ENCODE assay signal across 13 mouse cellular contexts in the genomic region with DNA sequence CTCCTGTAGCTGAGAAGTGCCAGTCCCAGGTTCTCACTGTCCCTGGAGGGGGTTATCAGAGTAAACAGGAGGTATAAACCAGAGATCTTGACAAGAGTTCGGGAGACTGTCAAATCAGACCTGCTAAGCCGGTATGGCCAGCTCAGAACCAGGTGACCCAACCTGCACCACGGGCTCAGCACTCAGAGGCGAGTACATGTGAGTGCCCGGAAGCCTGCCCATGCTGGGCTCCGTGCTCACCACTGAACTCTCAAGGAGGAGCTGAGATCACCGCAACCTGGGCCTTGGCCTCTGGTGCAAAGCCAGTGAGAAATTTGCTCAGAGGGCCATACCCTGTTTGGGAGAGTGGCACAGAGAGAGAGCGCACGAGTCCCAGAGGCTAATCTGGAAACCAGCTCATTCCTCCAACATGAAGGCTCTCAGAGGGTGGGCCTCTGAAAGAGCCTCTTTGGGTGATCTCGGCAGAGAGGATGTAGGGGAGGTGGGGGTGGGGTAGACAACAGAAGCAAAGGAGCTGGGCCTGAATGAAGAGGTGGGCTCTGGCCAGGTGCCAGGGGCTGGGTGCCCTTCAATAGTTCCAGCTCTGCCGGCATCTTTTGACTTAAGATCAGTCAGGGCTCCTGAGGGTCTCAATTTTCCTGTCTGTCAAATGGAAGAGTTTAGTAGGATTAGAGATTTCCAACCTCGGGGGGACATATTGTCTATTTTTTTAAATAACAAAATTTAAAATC. TPM values are rescaled to one million over a fixed set of nuclear protein-coding genes. Genes with fewer than 3 reads are reported as not detected.
DNase-seq lines count a peak whose midpoint lies in the region; ATAC-seq lines count a peak whose summit lies in the region.
"Had no signal": no experiment of that assay in that cellular context is flagged by ENCODE, and none has a peak within 500 bp of the region (broad histone marks: within the 10 kb centered on the region; RNA-seq: fewer than 3 reads in every experiment).

No protein-coding gene starts in this region.

- DNase-seq in kidney, postnatal 25 days = no peak
- peak; percentile 22 for DNase-seq in embryonic facial prominence, embryonic 11.5 days (ENCODE audit: low spot score)
- DNase-seq in limb, embryonic 11.5 days (ENCODE audit: low spot score) = peak; percentile 25
- DNase-seq in lung, postnatal 4 days = peak; percentile 52 to 85
- DNase-seq in layer of hippocampus, postnatal 14 days (ENCODE audit: low spot score in 2 of 2) = no peak
- DNase-seq in right cerebral cortex, postnatal 25 days = no peak
- DNase-seq: liver; thymus, adult 18-20 months had no signal

- H3K27me3 ChIP-seq in kidney, embryonic 15.5 days = no peaks in the 10 kb centered on the region
- no peaks in the 10 kb centered on the region for H3K27me3 ChIP-seq in embryonic facial prominence, embryonic 11.5 days (ENCODE audit: control insufficient read depth, insufficient read depth, low read length)
- H3K27me3 ChIP-seq in limb, embryonic 11.5 days (ENCODE audit: control insufficient read depth, insufficient read depth, low read length) = no peaks in the 10 kb centered on the region
- no peaks in the 10 kb centered on the region for H3K27me3 ChIP-seq in midbrain, embryonic 15.5 days (replicated peaks)

- H3K4me1 ChIP-seq in kidney, embryonic 15.5 days = peaks cover 42% of the 10 kb centered on the region
- H3K4me1 ChIP-seq in embryonic facial prominence, embryonic 11.5 days (ENCODE audit: control insufficient read depth, insufficient read depth, low read length) = peaks cover 21% of the 10 kb centered on the region
- peaks cover 37% of the 10 kb centered on the region for H3K4me1 ChIP-seq in limb, embryonic 11.5 days (ENCODE audit: control insufficient read depth, insufficient read depth, low read length)
- H3K4me1 ChIP-seq in midbrain, embryonic 15.5 days = no peaks in the 10 kb centered on the region

- WGBS in kidney, embryonic 15.5 days = 66% methylated on average over 12 of the region's 12 CpGs
- WGBS in embryonic facial prominence, embryonic 11.5 days = 62% methylated on average over 12 of the region's 12 CpGs
- 72% methylated on average over 12 of the region's 12 CpGs for WGBS in limb, embryonic 11.5 days
- 70% methylated on average over 12 of the region's 12 CpGs for WGBS in midbrain, embryonic 15.5 days

- ATAC-seq in kidney, embryonic 15.5 days (replicated peaks; ENCODE audit: low FRiP score) = 0 out of 2 replicates have a peak, but pooled peaks have one; percentile 27
- no peak for ATAC-seq in embryonic facial prominence, embryonic 11.5 days (replicated peaks; ENCODE audit: insufficient number of reproducible peaks, low FRiP score, low TSS enrichment, low read depth)
- ATAC-seq in limb, embryonic 11.5 days (ENCODE audit: insufficient number of reproducible peaks, low FRiP score, low TSS enrichment, low read depth) = no peak
- ATAC-seq in midbrain, embryonic 15.5 days (replicated peaks) = no peak
- ATAC-seq: activated CD4-positive, CD25-positive, alpha-beta regulatory T cell, adult 4 months had no signal

- H3K4me2 ChIP-seq in kidney, embryonic 15.5 days = no peak overlapping the region
- no peak overlapping the region for H3K4me2 ChIP-seq in embryonic facial prominence, embryonic 11.5 days (ENCODE audit: low read depth, low read length)
- no peak overlapping the region for H3K4me2 ChIP-seq in limb, embryonic 11.5 days (ENCODE audit: low read depth, severe bottlenecking)
- H3K4me2 ChIP-seq in midbrain, embryonic 15.5 days = no peak overlapping the region

- no peak overlapping the region for H3K9ac ChIP-seq in kidney, embryonic 15.5 days
- H3K9ac ChIP-seq in embryonic facial prominence, embryonic 11.5 days (replicated peaks; ENCODE audit: low read length) = peak overlapping the region; percentile 5; the same call in 1 of the 2 replicates
- no peak overlapping the region for H3K9ac ChIP-seq in limb, embryonic 11.5 days (ENCODE audit: low read length)
- H3K9ac ChIP-seq in midbrain, embryonic 15.5 days = no peak overlapping the region

- no peaks in the 10 kb centered on the region for H3K9me3 ChIP-seq in kidney, embryonic 15.5 days (replicated peaks)
- H3K9me3 ChIP-seq in embryonic facial prominence, embryonic 11.5 days (replicated peaks; ENCODE audit: control insufficient read depth, low read length) = no peaks in the 10 kb centered on the region
- no peaks in the 10 kb centered on the region for H3K9me3 ChIP-seq in limb, embryonic 11.5 days (ENCODE audit: control insufficient read depth, low read length)
- H3K9me3 ChIP-seq in midbrain, embryonic 15.5 days = no peaks in the 10 kb centered on the region

- peak overlapping the region; percentile 48 for H3K27ac ChIP-seq in kidney, embryonic 15.5 days
- 0 out of 2 replicates have a peak overlapping the region, but pooled peaks have one; percentile 59 for H3K27ac ChIP-seq in embryonic facial prominence, embryonic 11.5 days (replicated peaks; ENCODE audit: low read depth, low read length)
- peak overlapping the region; percentile 70; the same call in 1 of the 2 replicates for H3K27ac ChIP-seq in limb, embryonic 11.5 days (replicated peaks; ENCODE audit: low read depth, low read length)
- H3K27ac ChIP-seq in midbrain, embryonic 15.5 days = no peak overlapping the region

- H3K36me3 ChIP-seq in kidney, embryonic 15.5 days = peaks cover 31% of the 10 kb centered on the region
- H3K36me3 ChIP-seq in embryonic facial prominence, embryonic 11.5 days (replicated peaks; ENCODE audit: control insufficient read depth, insufficient read depth, low read depth, low read length) = peaks cover 2% of the 10 kb centered on the region; the same call in 1 of the 2 replicates
- peaks cover 2% of the 10 kb centered on the region; the same call in 1 of the 2 replicates for H3K36me3 ChIP-seq in limb, embryonic 11.5 days (ENCODE audit: control insufficient read depth, insufficient read depth, low read length)
- peaks cover 15% of the 10 kb centered on the region; the same call in 1 of the 2 replicates for H3K36me3 ChIP-seq in midbrain, embryonic 15.5 days (replicated peaks)

- H3K4me3 ChIP-seq in kidney, embryonic 15.5 days (replicated peaks) = no peak overlapping the region
- H3K4me3 ChIP-seq in embryonic facial prominence, embryonic 11.5 days (ENCODE audit: low read depth, low read length) = no peak overlapping the region
- H3K4me3 ChIP-seq in limb, embryonic 11.5 days (ENCODE audit: low read depth, low read length) = no peak overlapping the region
- no peak overlapping the region for H3K4me3 ChIP-seq in midbrain, embryonic 15.5 days
- H3K4me3 ChIP-seq: erythroblast, embryonic 14.5 days had no signal

RNA-seq across cellular contexts. Expression of a gene that starts 24.0 kb away (rescaled TPM):
- 6.8 and 7.1 TPM in 2 replicates for polyA plus RNA-seq in kidney, embryonic 15.5 days (2015; fragmentation: Nextera tagmentation; extraction: Ambion mirVana)
- 13.9 and 14.6 TPM in 2 replicates for polyA plus RNA-seq in embryonic facial prominence, embryonic 11.5 days (2014; fragmentation: Nextera tagmentation; extraction: Ambion mirVana)
- polyA plus RNA-seq in limb, embryonic 11.5 days (2014; fragmentation: Nextera tagmentation; extraction: Ambion mirVana) = 10.3 and 11.7 TPM in 2 replicates
- total RNA-seq in layer of hippocampus, postnatal 14 days (2021) = 10 to 100 TPM; 17.8 to 19.5 TPM
- 21.3 and 21.5 TPM in 2 replicates for polyA plus RNA-seq in midbrain, embryonic 15.5 days (2015; fragmentation: Nextera tagmentation; extraction: Ambion mirVana)
- polyA plus RNA-seq: erythroblast, embryonic 14.5 days had no signal

RNA-seq across cellular contexts. Expression of a gene that starts 54.8 kb away (rescaled TPM):
- polyA plus RNA-seq in kidney, embryonic 15.5 days (2015; fragmentation: Nextera tagmentation; extraction: Ambion mirVana) = 19.4 and 20.3 TPM in 2 replicates
- polyA plus RNA-seq in embryonic facial prominence, embryonic 11.5 days (2014; fragmentation: Nextera tagmentation; extraction: Ambion mirVana) = 14.0 and 14.6 TPM in 2 replicates
- 14.9 and 15.4 TPM in 2 replicates for polyA plus RNA-seq in limb, embryonic 11.5 days (2014; fragmentation: Nextera tagmentation; extraction: Ambion mirVana)
- total RNA-seq in layer of hippocampus, postnatal 14 days (2021) = 10 to 100 TPM; 31.1 to 33.6 TPM
- polyA plus RNA-seq in midbrain, embryonic 15.5 days (2015; fragmentation: Nextera tagmentation; extraction: Ambion mirVana) = 19.1 and 23.2 TPM in 2 replicates
- total RNA-seq: neutrophil, adult 5-6 weeks had no signal
- polyA plus RNA-seq: erythroblast, embryonic 14.5 days had no signal

Comparison
In these comparisons a context has a peak if more than half of its experiments do, and no peak if none do; other contexts are left out.
1. DNase-seq: peak in embryonic facial prominence, embryonic 11.5 days (single experiment), limb, embryonic 11.5 days (single experiment) and lung, postnatal 4 days (2 of 2); none in kidney, postnatal 25 days (0 of 2), layer of hippocampus, postnatal 14 days (0 of 2) and right cerebral cortex, postnatal 25 days (single experiment).